Mouse (Mus musculus) E14TG2a.4 (cell line): ENCODE measurements around the gene Kif1b.

Experiments used
- H3K27me3 ChIP-seq: 2 replicates; pipeline ENCODE4 v1.6.1; 2014; ENCODE audit warnings: low read length, control low read depth; ENCODE audit not compliant: insufficient read depth
- H3K36me3 ChIP-seq: 2 replicates; pipeline ENCODE4 v1.6.1; 2014; ENCODE audit warnings: low read length, control low read depth; ENCODE audit not compliant: insufficient read depth
- H3K4me1 ChIP-seq: replicated peaks from 2 replicates; pipeline ENCODE4 v1.6.1; 2014; ENCODE audit warnings: low read depth, low read length, control low read depth
- H3K4me3 ChIP-seq: replicated peaks from 2 replicates; pipeline ENCODE4 v1.5.1; 2014; ENCODE audit warnings: mild to moderate bottlenecking, low read length
- H3K9me3 ChIP-seq: 2 replicates; pipeline ENCODE4 v1.6.1; 2014; ENCODE audit warnings: low read length, control low read depth
- CTCF ChIP-seq: conservative IDR thresholded peaks from 2 replicates; pipeline ENCODE4 v1.5.1; 2014; ENCODE audit warnings: low read length
- NANOG ChIP-seq: IDR thresholded peaks from 2 replicates; pipeline ENCODE4 v1.6.1; 2014; ENCODE audit warnings: borderline replicate concordance, low read length, mixed read lengths
- POU5F1 ChIP-seq: IDR thresholded peaks from 2 replicates; pipeline ENCODE4 v1.6.1; 2014; ENCODE audit warnings: low read length, borderline replicate concordance

Kif1b gene

GRCm38 (mm10) chr4:149270541-149270940, 37.0 kb downstream of the Kif1b start:
- Histone ChIP-seq H3K4me1 (peaks cover 3% of the 10 kb centered on the region; the same call in 1 of the 2 replicates), H3K4me3 (no peak overlapping the region), H3K36me3 (peaks cover 40% of the 10 kb centered on the region), H3K9me3 (no peaks in the 10 kb centered on the region), H3K27me3 (no peaks in the 10 kb centered on the region)
- TF ChIP-seq CTCF (no peak), NANOG (no peak), POU5F1 (no peak)

- Histone ChIP-seq H3K36me3 (peaks cover 29% of the 10 kb centered on the region), H3K4me3 (no peak overlapping the region), H3K9me3 (no peaks in the 10 kb centered on the region), H3K4me1 (peaks cover 3% of the 10 kb centered on the region; the same call in 1 of the 2 replicates), H3K27me3 (no peaks in the 10 kb centered on the region)
- TF ChIP-seq NANOG, result no peak
- TF ChIP-seq POU5F1, result no peak
- TF ChIP-seq CTCF, result no peak
Observed at GRCm38 (mm10) chr4:149269026-149269425, 38.5 kb downstream of the Kif1b start.

- H3K4me1 ChIP-seq, result peaks cover 9% of the 10 kb centered on the region
- peaks cover 25% of the 10 kb centered on the region for H3K36me3 ChIP-seq
- no peak overlapping the region for H3K4me3 ChIP-seq
- H3K9me3 ChIP-seq, result no peaks in the 10 kb centered on the region
- no peak for TF ChIP-seq POU5F1
- no peak for TF ChIP-seq CTCF
- TF ChIP-seq NANOG, result no peak
- H3K27me3 ChIP-seq, result no peaks in the 10 kb centered on the region
Observed at GRCm38 (mm10) chr4:149264895-149265294, 42.6 kb downstream of the Kif1b start.

- Histone ChIP-seq H3K4me3 (no peak overlapping the region), H3K36me3 (peaks cover 26% of the 10 kb centered on the region), H3K4me1 (peaks cover 11% of the 10 kb centered on the region), H3K27me3 (no peaks in the 10 kb centered on the region), H3K9me3 (no peaks in the 10 kb centered on the region)
- TF ChIP-seq POU5F1 (no peak), CTCF (no peak), NANOG (no peak)
Observed at GRCm38 (mm10) chr4:149263218-149263617, 44.3 kb downstream of the Kif1b start.

- H3K4me3 ChIP-seq, result no peak overlapping the region
- peaks cover 32% of the 10 kb centered on the region for H3K36me3 ChIP-seq
- peaks cover 11% of the 10 kb centered on the region for H3K4me1 ChIP-seq
- H3K27me3 ChIP-seq, result no peaks in the 10 kb centered on the region
- no peaks in the 10 kb centered on the region for H3K9me3 ChIP-seq
- TF ChIP-seq NANOG (no peak), CTCF (no peak), POU5F1 (no peak)
Observed at GRCm38 (mm10) chr4:149261466-149261865, 46.0 kb downstream of the Kif1b start.

GRCm38 (mm10) chr4:149260911-149261310, 46.6 kb downstream of the Kif1b start:
- Histone ChIP-seq H3K27me3 (no peaks in the 10 kb centered on the region), H3K9me3 (no peaks in the 10 kb centered on the region), H3K4me1 (peaks cover 11% of the 10 kb centered on the region), H3K4me3 (no peak overlapping the region), H3K36me3 (peaks cover 32% of the 10 kb centered on the region)
- no peak for TF ChIP-seq NANOG
- no peak for TF ChIP-seq CTCF
- TF ChIP-seq POU5F1, result no peak

- TF ChIP-seq POU5F1 (no peak), NANOG (no peak)
- peaks cover 11% of the 10 kb centered on the region for H3K4me1 ChIP-seq
- H3K36me3 ChIP-seq, result peaks cover 32% of the 10 kb centered on the region; the same call in 1 of the 2 replicates
- no peaks in the 10 kb centered on the region for H3K27me3 ChIP-seq
- H3K4me3 ChIP-seq, result no peak overlapping the region
- H3K9me3 ChIP-seq, result no peaks in the 10 kb centered on the region
Observed at GRCm38 (mm10) chr4:149259391-149260094, 48.0 kb downstream of the Kif1b start.

GRCm38 (mm10) chr4:149258926-149259325, 48.6 kb downstream of the Kif1b start:
- no peaks in the 10 kb centered on the region for H3K9me3 ChIP-seq
- H3K4me1 ChIP-seq, result peaks cover 11% of the 10 kb centered on the region
- TF ChIP-seq NANOG (no peak), POU5F1 (no peak), CTCF (no peak)
- peaks cover 32% of the 10 kb centered on the region; the same call in 1 of the 2 replicates for H3K36me3 ChIP-seq
- H3K27me3 ChIP-seq, result no peaks in the 10 kb centered on the region
- H3K4me3 ChIP-seq, result no peak overlapping the region
